Mouse (Mus musculus): ENCODE measurements around the gene Ache.

DNA sequence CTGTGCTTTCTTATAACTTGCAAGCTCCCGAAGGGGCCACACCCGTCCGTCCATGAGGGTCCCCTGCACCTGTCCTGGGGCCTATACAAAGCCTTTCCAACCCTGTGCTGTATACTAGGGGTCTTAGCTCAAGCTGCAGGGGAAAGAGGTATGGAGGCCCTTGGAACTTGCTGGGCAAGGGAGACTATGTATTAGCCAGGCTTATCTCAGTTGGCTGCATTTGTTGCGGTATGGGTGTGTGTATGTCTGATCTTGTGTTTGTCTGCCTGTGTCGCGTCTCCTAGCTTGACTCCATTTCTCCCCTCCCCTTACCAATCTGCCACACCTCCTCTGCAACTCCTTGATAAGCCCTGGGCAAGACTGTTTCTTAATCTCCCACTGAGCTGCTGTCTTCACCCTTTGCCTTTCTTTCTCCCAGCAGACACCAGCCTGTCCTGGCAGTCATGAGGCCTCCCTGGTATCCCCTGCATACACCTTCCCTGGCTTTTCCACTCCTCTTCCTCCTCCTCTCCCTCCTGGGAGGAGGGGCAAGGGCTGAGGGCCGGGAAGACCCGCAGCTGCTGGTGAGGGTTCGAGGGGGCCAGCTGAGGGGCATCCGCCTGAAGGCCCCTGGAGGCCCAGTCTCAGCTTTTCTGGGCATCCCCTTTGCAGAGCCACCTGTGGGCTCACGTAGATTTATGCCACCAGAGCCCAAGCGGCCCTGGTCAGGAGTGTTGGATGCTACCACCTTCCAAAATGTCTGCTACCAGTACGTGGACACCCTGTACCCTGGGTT lies 2.5 kb downstream of the Ache start:
- no peak for TF ChIP-seq POLR2A (IDR thresholded peaks at IDR 0.05; ENCODE audit: control insufficient read depth, extremely low read depth, insufficient read depth, low read length, poor library complexity)
- no peak for TF ChIP-seq CTCF (IDR thresholded peaks at IDR 0.05; ENCODE audit: borderline replicate concordance, control insufficient read depth, extremely low read depth, insufficient read depth, low read length, poor library complexity)
